Mouse (Mus musculus) lung, adult 18-20 months (tissue): ENCODE measurements around the gene A830005F24Rik.
A peak's percentile ranks its signal among the peaks of the same experiment; 100 is the strongest.

Experiments used
- DNase-seq, 2 experiments: peaks; one replicate each; pipeline ENCODE4 v3.0.0; 2022; ENCODE audit warnings: mixed read lengths in 2 of 2

A830005F24Rik gene

DNA sequence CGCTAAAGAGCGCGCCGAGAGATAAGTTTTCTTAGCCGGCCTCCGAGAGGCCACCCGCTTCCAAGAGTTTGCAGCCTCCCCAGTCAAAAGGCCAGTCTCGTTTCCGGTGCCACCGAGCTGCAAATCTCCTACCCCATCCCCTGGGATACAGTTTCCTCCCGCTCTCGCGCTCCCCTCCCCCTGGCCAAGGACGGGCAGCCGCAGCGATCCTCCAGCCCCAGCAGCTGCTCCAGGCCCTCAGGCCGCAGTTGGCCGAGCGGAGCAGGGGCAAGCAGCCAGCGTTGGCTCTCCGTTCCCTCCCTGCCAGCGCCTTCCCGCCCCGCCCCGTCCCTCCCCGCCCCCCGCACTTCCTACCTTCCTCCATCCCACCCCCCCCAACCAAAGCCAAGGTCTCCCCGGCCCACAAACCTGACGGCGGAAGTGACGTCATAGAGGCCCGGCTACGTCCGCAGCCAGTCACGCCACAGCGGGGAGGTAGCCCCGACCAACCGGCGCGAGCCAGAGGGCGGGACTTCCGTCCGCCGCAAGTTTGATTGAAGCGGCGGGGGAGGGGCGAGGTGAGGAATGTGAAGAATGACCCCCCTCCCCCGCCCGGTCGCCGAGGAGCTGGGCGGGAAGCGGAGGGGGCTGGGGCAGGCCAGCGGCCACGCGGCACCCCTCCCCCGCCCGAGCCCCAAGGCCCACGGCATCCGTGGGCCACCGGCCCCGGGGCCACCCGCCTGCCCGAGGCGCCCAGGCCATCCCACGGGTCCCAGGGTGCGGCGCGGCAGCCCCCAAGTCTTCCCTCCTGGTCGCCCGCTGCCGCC, 32.3 kb downstream of the A830005F24Rik start:
- DNase-seq = peak; percentile 98 to 99

DNA sequence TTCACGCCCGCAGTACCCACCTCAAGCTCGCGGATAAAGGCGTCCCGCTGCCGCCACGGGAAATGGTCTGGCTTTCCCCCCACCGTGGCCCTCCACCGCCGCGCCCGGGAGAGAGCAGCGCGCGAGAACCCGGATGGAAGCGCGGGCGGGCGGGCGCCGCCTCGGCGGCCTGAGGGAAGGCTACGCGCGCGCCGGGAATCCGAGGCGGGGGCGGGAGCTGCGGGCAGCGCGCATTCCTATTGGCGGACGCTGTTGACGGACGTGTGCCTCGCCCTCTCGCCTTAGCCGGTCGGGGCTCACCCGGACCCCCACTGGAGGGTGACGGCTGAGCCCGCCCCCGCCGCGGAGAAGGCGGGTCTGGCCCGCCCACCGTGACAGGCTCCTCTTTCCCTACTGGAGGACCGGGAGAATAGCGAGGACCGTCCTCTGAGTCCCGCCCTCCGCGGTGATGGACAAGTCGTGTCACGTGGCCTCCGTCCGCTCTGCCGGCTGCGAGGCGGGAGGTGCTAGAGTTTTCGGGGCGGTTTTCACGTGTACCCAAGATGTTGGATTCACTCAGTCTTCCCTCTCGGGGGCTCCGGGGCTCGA, 33.1 kb downstream of the A830005F24Rik start:
- peak; percentile 100 for DNase-seq

DNA sequence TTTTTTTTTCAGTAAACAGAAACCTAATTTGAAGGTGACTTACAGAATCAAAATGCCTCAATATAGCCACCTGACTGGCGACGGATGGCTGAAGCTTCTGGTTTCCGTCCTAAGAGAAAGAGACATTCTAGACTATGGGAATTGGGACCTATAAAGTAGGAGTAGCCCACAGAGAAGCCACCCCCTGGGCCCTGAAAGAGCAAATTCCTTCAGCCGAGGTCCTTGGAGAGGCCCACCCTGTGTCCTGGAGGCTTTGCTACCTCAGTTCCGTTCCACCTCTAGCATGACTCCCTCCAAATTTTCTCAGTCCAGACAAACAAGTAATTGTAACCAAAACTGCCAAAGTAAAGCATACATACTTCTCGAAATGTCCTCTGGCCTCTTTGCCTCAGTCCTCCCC, 34.3 kb downstream of the A830005F24Rik start:
- DNase-seq = no peak

DNA sequence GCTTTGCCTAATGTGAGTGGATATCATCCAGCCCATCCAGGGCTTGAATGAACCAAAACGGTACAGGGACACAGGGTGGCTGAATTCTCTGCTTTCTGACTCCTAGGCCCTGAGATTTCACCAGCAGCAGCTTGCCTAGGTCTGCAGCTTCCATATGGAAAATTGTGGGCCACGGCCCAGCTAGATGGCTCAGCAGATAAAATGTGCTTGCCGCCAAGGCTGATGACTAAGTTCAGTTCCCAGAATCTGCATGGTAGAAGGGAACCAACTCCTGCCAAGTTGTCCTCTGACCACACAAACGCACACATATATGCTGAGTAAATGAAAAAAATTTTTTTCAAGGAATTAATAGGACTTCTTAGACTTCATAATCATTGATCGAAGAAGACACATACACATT, 34.9 kb downstream of the A830005F24Rik start:
- DNase-seq = no peak

DNA sequence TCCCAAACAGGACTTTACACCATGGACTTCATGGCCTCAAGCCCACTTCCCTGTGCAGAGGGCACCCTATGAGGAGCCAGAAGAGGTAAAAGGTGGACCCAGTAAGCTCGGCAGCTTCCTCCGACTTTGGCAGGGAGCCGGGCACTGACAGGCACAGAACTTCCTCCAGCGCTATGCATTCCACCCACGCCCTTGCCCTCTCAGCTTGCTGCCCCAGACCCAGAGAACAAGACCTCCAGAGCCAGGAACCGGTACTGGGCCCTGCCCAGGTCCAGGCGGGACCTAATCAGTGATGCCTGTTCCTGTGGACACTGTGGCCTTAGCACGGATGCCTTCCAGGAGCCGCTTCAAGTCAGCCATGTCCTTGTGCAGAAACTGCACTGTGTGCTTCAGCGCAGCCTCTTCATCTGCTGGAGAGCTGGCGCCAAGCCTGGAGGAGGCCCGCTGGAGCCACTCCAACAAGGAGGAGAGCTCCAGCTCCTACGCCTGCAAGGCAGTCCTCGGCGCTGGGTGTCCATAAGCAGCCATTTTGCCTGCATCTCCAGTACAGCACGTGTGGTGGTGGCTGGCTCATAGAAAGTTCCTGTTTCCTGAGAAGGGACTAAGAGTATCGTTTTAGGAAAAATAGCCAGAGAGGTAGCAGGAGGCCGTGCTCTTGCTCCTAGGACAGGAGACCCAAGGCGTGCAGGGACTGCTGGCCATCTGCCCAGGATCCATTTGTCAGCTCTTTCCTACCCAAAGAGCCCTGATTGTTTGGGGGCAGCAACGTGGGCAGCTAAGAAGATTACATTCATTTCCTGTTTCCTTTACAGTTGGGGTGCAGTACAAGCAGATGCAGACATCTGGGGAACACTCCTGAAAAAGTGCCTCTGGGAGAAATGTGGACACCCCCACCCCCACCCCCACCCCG, 39.1 kb downstream of the A830005F24Rik start:
- peak; percentile 89 to 92 for DNase-seq

DNA sequence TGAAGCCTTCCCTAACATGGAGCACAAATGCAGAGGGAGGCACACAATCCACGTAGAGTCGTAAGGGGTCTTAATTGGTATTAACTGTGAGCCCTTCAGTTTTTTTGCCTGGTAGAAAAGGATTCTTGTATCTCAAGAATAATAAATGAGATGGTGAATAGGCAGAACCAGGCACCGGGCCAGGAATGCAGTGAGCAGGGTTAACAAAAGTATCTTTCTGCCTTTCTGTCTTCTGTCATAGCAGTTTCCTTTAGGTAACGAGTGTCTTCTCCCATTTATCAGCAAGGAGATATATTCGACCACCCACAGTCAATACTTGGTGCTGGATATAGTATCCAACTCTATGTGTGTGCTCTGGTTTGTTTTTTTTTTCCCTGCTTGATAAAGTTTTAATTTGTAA, 40.1 kb downstream of the A830005F24Rik start:
- no peak for DNase-seq

DNA sequence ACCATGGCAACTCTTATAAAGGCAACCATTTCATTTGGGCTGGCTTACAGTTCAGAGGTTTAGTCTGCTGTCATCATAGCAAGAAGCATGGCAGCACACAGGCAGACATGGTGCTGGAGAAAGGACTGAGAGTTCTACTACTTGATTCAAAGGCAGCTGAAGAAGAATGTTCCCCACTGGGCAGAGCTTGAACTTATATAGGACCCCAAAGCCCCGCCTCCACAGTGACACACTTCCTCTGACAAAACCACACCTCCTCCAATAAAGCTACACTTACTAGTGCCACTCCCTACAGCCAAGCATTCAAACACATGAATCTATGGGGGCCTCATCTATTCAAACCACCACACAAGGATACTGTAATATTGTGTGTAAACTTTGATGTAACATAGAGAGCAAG, 41.2 kb downstream of the A830005F24Rik start:
- no peak for DNase-seq

DNA sequence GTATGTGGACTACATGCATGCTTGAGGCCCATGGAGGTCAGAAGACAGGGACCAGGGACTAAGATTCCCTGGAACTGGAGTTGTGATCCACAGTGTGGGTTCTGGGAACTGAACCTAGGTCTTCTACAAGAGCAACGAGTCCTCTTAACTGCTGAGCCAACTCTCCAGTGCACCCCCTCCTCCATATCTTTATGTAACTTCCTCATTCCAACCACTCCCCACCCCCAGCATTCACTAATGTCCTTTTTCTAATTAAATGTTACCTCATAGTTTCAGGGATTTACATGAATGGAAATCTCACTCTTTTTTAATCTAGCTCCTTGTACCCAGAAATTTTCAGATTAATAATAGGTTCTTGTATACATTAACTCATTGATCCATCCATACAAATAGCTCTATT, 42.6 kb downstream of the A830005F24Rik start:
- DNase-seq = no peak

DNA sequence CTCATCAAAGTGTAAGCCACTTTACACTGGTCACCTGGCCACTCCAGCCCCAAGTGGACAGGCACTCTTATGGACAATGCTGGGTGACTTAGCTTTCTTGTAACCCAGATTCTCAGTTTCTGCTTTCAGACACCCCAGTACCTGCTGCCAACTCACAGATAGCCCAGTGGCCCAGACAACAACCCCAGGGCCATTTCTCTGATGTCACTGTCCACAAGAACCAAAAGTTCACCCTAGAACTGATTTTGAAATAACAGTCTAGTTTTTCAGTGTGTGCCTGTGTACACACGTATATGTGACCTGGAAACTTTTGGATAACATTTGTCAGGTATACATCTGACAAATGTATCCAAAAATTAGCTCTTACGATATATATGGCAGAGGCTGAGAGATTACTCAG, 48.1 kb downstream of the A830005F24Rik start:
- no peak for DNase-seq

DNA sequence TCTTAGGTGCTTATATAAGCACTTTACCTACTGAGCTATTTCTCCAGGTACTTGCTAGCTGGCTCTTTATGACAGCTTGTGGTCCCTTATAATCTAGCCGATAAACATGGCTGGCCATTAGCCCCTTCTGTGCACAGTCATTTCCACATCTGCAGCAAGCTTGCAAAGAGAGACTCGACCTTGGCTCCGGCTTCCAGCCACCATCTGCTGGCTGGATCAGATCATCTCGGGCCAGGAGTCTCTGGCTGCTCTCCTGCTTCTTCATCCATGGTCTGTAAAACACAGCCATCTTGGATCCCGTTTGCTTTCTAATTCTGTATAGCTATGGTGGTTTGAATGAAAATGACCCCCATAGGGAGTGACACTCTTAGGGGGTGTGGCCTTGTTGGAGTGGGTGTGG, 49.0 kb downstream of the A830005F24Rik start:
- DNase-seq = no peak
